Mouse (Mus musculus) heart, embryonic 10.5 days (tissue): ENCODE results near the gene Gm867. TPM values are rescaled to one million over a fixed set of nuclear protein-coding genes. Genes with fewer than 3 reads are reported as not detected.

ENCODE experiments used
- DNase-seq: peaks from one replicate; pipeline ENCODE4 v3.0.0-alpha.2; 2017; ENCODE audit warnings: low spot score
- H3K27ac ChIP-seq: fragments of 300-500 bp; sonication (generic); 2 replicates; pipeline ENCODE4 v1.5.1; 2016; ENCODE audit warnings: mild to moderate bottlenecking
- H3K27me3 ChIP-seq: fragments of 300-500 bp; sonication (generic); 2 replicates; pipeline ENCODE4 v1.6.1; 2016; ENCODE audit warnings: mild to moderate bottlenecking; ENCODE audit not compliant: poor library complexity, insufficient read depth, severe bottlenecking
- H3K36me3 ChIP-seq: fragments of 300-500 bp; sonication (generic); 2 replicates; pipeline ENCODE4 v1.6.1; 2016; ENCODE audit warnings: mild to moderate bottlenecking, moderate library complexity
- H3K4me1 ChIP-seq: fragments of 300-500 bp; sonication (generic); 2 replicates; pipeline ENCODE4 v1.6.1; 2016; ENCODE audit warnings: mild to moderate bottlenecking
- H3K4me3 ChIP-seq: fragments of 300-500 bp; sonication (generic); 2 replicates; pipeline ENCODE4 v1.5.1; 2016; ENCODE audit warnings: mild to moderate bottlenecking, moderate library complexity
- H3K9me3 ChIP-seq: fragments of 300-500 bp; sonication (generic); 2 replicates; pipeline ENCODE4 v1.6.1; 2016; ENCODE audit warnings: mild to moderate bottlenecking, moderate library complexity
- WGBS: fragments of 180-500 bp; shearing (Covaris S2); methylation state at CpG from one replicate; pipeline ENCODE4 v1.1.7; 2016; 5-methylcytosine and 5-hydroxymethylcytosine counted together
- polyA plus RNA-seq: library from polyadenylated mRNA; unstranded; fragments of >200 nt; fragmentation: Nextera tagmentation; extraction: Ambion mirVana; gene quantifications from 2 replicates; pipeline ENCODE4 v1.2.1, GENCODE M21; 2016

Gm867 gene
- polyA plus RNA-seq, 1 experiment from 2014 or later, result 0.39 TPM

GRCm38 (mm10) chr10:75906882-75907281 lies 33.6 kb downstream of the Gm867 start:
- Histone ChIP-seq H3K27ac (no peak overlapping the region), H3K27me3 (no peaks in the 10 kb centered on the region), H3K9me3 (no peaks in the 10 kb centered on the region), H3K4me1 (0 out of 2 replicates have a peak, but pooled peaks cover 5% of the 10 kb centered on the region), H3K36me3 (peaks cover 97% of the 10 kb centered on the region), H3K4me3 (no peak overlapping the region)
- DNase-seq, result no peak
- 93% methylated on average over 4 of the region's 4 CpGs for WGBS

GRCm38 (mm10) chr10:75904391-75904790 lies 36.1 kb downstream of the Gm867 start:
- no peak for DNase-seq
- no peak overlapping the region for H3K27ac ChIP-seq
- WGBS, result 94% methylated on average over 5 of the region's 5 CpGs
- no peaks in the 10 kb centered on the region for H3K27me3 ChIP-seq
- peaks cover 95% of the 10 kb centered on the region for H3K36me3 ChIP-seq
- peaks cover 9% of the 10 kb centered on the region for H3K4me1 ChIP-seq
- no peak overlapping the region for H3K4me3 ChIP-seq
- H3K9me3 ChIP-seq, result no peaks in the 10 kb centered on the region

GRCm38 (mm10) chr10:75898846-75899245 lies 41.6 kb downstream of the Gm867 start:
- H3K27ac ChIP-seq, result peak overlapping the region; percentile 49; the same call in 1 of the 2 replicates

GRCm38 (mm10) chr10:75898039-75898564 lies 42.4 kb downstream of the Gm867 start:
- Histone ChIP-seq H3K4me3 (no peak overlapping the region), H3K27ac (no peak overlapping the region)

More at GRCm38 (mm10) chr10:75898846-75899245, 41.6 kb downstream of the Gm867 start:
- DNase-seq, result no peak
- WGBS, result 68% methylated on average over 3 of the region's 3 CpGs
- Histone ChIP-seq H3K4me3 (no peak overlapping the region), H3K4me1 (peaks cover 23% of the 10 kb centered on the region), H3K36me3 (peaks cover 93% of the 10 kb centered on the region), H3K9me3 (no peaks in the 10 kb centered on the region), H3K27me3 (no peaks in the 10 kb centered on the region)

GRCm38 (mm10) chr10:75897373-75897772 lies 43.1 kb downstream of the Gm867 start:
- DNase-seq, result no peak
- Histone ChIP-seq H3K27me3 (no peaks in the 10 kb centered on the region), H3K4me1 (peaks cover 30% of the 10 kb centered on the region), H3K9me3 (no peaks in the 10 kb centered on the region), H3K4me3 (no peak overlapping the region), H3K36me3 (peaks cover 78% of the 10 kb centered on the region), H3K27ac (no peak overlapping the region)
- WGBS, result 48% methylated on average over 6 of the region's 6 CpGs

More at GRCm38 (mm10) chr10:75898039-75898564, 42.4 kb downstream of the Gm867 start:
- H3K36me3 ChIP-seq, result peaks cover 86% of the 10 kb centered on the region
- DNase-seq, result no peak
- H3K4me1 ChIP-seq, result peaks cover 25% of the 10 kb centered on the region
- H3K9me3 ChIP-seq, result no peaks in the 10 kb centered on the region
- no peaks in the 10 kb centered on the region for H3K27me3 ChIP-seq
- WGBS, result 78% methylated on average over 6 of the region's 6 CpGs

- WGBS, result 95% methylated on average over 1 of the region's 1 CpGs
- Histone ChIP-seq H3K4me1 (peaks cover 30% of the 10 kb centered on the region), H3K9me3 (no peaks in the 10 kb centered on the region), H3K27ac (no peak overlapping the region), H3K27me3 (no peaks in the 10 kb centered on the region), H3K4me3 (no peak overlapping the region), H3K36me3 (peaks cover 67% of the 10 kb centered on the region)
- DNase-seq, result no peak
Observed at GRCm38 (mm10) chr10:75896208-75896607, 44.3 kb downstream of the Gm867 start.

- no peak overlapping the region for H3K27ac ChIP-seq
- peaks cover 62% of the 10 kb centered on the region for H3K36me3 ChIP-seq
- DNase-seq, result no peak
- H3K9me3 ChIP-seq, result no peaks in the 10 kb centered on the region
- H3K27me3 ChIP-seq, result no peaks in the 10 kb centered on the region
- peaks cover 30% of the 10 kb centered on the region for H3K4me1 ChIP-seq
- H3K4me3 ChIP-seq, result no peak overlapping the region
- 95% methylated on average over 5 of the region's 5 CpGs for WGBS
Observed at GRCm38 (mm10) chr10:75895730-75896129, 44.7 kb downstream of the Gm867 start.

- Histone ChIP-seq H3K4me1 (peaks cover 34% of the 10 kb centered on the region), H3K36me3 (peaks cover 53% of the 10 kb centered on the region), H3K27ac (no peak overlapping the region), H3K4me3 (no peak overlapping the region), H3K9me3 (no peaks in the 10 kb centered on the region), H3K27me3 (no peaks in the 10 kb centered on the region)
- no peak for DNase-seq
- WGBS, result 81% methylated on average over 6 of the region's 6 CpGs
Observed at GRCm38 (mm10) chr10:75894601-75895000, 45.9 kb downstream of the Gm867 start.

- 1% methylated on average over 51 of the region's 51 CpGs for WGBS
- Histone ChIP-seq H3K4me3 (peak within 1 kb of the TSS; percentile 62), H3K36me3 (peaks cover 41% of the 10 kb centered on the region), H3K9me3 (no peaks in the 10 kb centered on the region), H3K27me3 (no peaks in the 10 kb centered on the region), H3K27ac (peak within 1 kb of the TSS; percentile 70), H3K4me1 (peaks cover 38% of the 10 kb centered on the region)
- peak; percentile 99 for DNase-seq
Observed at GRCm38 (mm10) chr10:75893089-75893750, 47.3 kb downstream of the Gm867 start, which contains the start of gene Derl3. Derl3 (plus strand) TSS chr10:75893413.

- peak overlapping the region; percentile 70; the same call in 1 of the 2 replicates for H3K27ac ChIP-seq
- peaks cover 39% of the 10 kb centered on the region for H3K4me1 ChIP-seq
- no peaks in the 10 kb centered on the region for H3K27me3 ChIP-seq
- H3K9me3 ChIP-seq, result no peaks in the 10 kb centered on the region
- peaks cover 5% of the 10 kb centered on the region for H3K36me3 ChIP-seq
- 39% methylated on average over 8 of the region's 8 CpGs for WGBS
- DNase-seq, result no peak
- H3K4me3 ChIP-seq, result no peak overlapping the region
Observed at GRCm38 (mm10) chr10:75889406-75890153, 50.9 kb downstream of the Gm867 start.

Other genes with a start within 250 kb of the Gm867 start
- gene Cabin1, start 176.3 kb downstream of the Gm867 start, polyA plus RNA-seq, result 20.0 and 24.0 TPM in 2 replicates
- gene Ddt, start 167.3 kb downstream of the Gm867 start, polyA plus RNA-seq, result 51.9 and 108 TPM in 2 replicates
- not detected in 2 replicates for gene Gm20441, start 159.7 kb downstream of the Gm867 start, polyA plus RNA-seq
- gene Gstt3, start 159.3 kb downstream of the Gm867 start, polyA plus RNA-seq, result 2.6 and 4.2 TPM in 2 replicates
- gene Gstt1, start 142.1 kb downstream of the Gm867 start, polyA plus RNA-seq, result 5.1 and 17.3 TPM in 2 replicates
- gene Gstt4, start 118.1 kb downstream of the Gm867 start, polyA plus RNA-seq, result not detected in 2 replicates
- gene Gstt2, start 103.2 kb downstream of the Gm867 start, polyA plus RNA-seq, result 8.7 and 11.4 TPM in 2 replicates
- gene Mif, start 80.4 kb downstream of the Gm867 start, polyA plus RNA-seq, result 3,089 and 3,244 TPM in 2 replicates
- 3.1 and 5.0 TPM in 2 replicates for gene Derl3, start 47.3 kb downstream of the Gm867 start, polyA plus RNA-seq
- 157 and 204 TPM in 2 replicates for gene Smarcb1, start 19.1 kb downstream of the Gm867 start, polyA plus RNA-seq
- gene Chchd10, start 7.5 kb downstream of the Gm867 start, polyA plus RNA-seq, result 333 and 524 TPM in 2 replicates
- gene Mmp11, start 4.2 kb downstream of the Gm867 start, polyA plus RNA-seq, result 19.4 and 39.0 TPM in 2 replicates
- 0.74 and 0.83 TPM in 2 replicates for gene Vpreb3, start 2.4 kb upstream of the Gm867 start, polyA plus RNA-seq
- 0.12 TPM in 1 of 2 replicates, not detected in the other for gene Gm5134, start 13.8 kb upstream of the Gm867 start, polyA plus RNA-seq
- gene Zfp280b, start 92.0 kb upstream of the Gm867 start, polyA plus RNA-seq, result 24.7 and 33.4 TPM in 2 replicates
- not detected in 2 replicates for gene Slc5a4b, start 170.3 kb upstream of the Gm867 start, polyA plus RNA-seq
- gene Slc5a4a, start 206.8 kb upstream of the Gm867 start, polyA plus RNA-seq, result not detected in 2 replicates